Mouse (Mus musculus): ENCODE measurements at regions not wholly inside any gene's neighbourhood (a gene's known extent, or its start where the extent isn't known, plus 50 kb on each side); places are given as distances from the start of the nearest gene placed in this dataset.

GRCm38 (mm10) chr17:84844950-84845349 is 54.4 kb upstream of the Lrpprc start:
- H3K9me3 ChIP-seq (ENCODE audit: control insufficient read depth, low read length): no peaks in the 10 kb centered on the region
- 90% methylated on average over 13 of the region's 13 CpGs for WGBS
- no peaks in the 10 kb centered on the region for H3K36me3 ChIP-seq (ENCODE audit: control insufficient read depth, insufficient read depth, low read length)
- DNase-seq (ENCODE audit: low spot score, missing footprints) (no peak), ATAC-seq (ENCODE audit: low FRiP score) (no peak)
- no peak overlapping the region for H3K27ac ChIP-seq (ENCODE audit: low read depth, low read length)
- H3K4me2 ChIP-seq: no peak overlapping the region
- H3K4me1 ChIP-seq (ENCODE audit: control insufficient read depth, insufficient read depth, low read length): no peaks in the 10 kb centered on the region
- H3K9ac ChIP-seq (ENCODE audit: low read length): no peak overlapping the region
- no peak overlapping the region for H3K4me3 ChIP-seq (ENCODE audit: low read depth, low read length)
- no peaks in the 10 kb centered on the region for H3K27me3 ChIP-seq (ENCODE audit: control insufficient read depth, insufficient read depth, low read length)

GRCm38 (mm10) chr17:84846141-84846540 is 55.6 kb upstream of the Lrpprc start:
- no peak overlapping the region for H3K27ac ChIP-seq (ENCODE audit: low read depth, low read length)
- WGBS: 95% methylated on average over 9 of the region's 9 CpGs
- no peaks in the 10 kb centered on the region for H3K4me1 ChIP-seq (ENCODE audit: control insufficient read depth, insufficient read depth, low read length)
- DNase-seq (ENCODE audit: low spot score, missing footprints) (no peak), ATAC-seq (ENCODE audit: low FRiP score) (no peak)
- no peaks in the 10 kb centered on the region for H3K9me3 ChIP-seq (ENCODE audit: control insufficient read depth, low read length)
- no peaks in the 10 kb centered on the region for H3K36me3 ChIP-seq (ENCODE audit: control insufficient read depth, insufficient read depth, low read length)
- no peaks in the 10 kb centered on the region for H3K27me3 ChIP-seq (ENCODE audit: control insufficient read depth, insufficient read depth, low read length)
- no peak overlapping the region for H3K4me2 ChIP-seq
- no peak overlapping the region for H3K9ac ChIP-seq (ENCODE audit: low read length)
- H3K4me3 ChIP-seq (ENCODE audit: low read depth, low read length): no peak overlapping the region

DNA sequence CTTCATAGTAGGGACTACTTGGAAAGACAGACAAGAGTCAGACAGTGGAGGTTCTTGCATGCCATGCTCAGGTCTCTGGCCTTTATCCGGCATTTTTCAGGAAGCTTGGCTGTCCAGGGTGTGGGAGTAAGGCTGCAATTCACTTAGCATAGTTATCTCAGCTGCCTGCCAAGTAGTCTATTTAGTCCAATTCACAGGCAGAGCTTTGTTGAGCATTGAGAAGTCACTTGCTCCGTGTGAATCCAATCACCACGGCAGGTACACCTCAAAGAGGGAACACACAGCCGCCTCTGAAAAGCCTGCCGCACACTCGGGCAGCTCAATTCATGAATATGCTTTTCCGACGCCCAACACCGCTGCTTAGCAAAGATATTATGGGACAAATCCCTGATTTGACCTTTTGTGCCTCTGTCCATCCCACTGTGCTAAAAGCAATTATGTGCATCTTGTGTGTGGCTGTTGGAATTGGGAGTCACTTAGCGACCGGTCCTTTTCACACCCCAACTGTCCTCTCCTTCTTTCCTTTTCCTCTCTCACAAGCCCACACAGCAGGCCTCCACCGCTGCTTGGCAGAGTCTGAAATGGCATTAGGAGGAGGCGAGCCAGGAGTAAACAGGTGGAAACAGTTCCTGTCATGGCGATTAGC is 57.9 kb upstream of the Lrpprc start:
- Histone ChIP-seq H3K27me3 (ENCODE audit: control insufficient read depth, insufficient read depth, low read length) (no peaks in the 10 kb centered on the region), H3K36me3 (ENCODE audit: control insufficient read depth, insufficient read depth, low read length) (no peaks in the 10 kb centered on the region), H3K4me3 (ENCODE audit: low read depth, low read length) (no peak overlapping the region), H3K9me3 (ENCODE audit: control insufficient read depth, low read length) (no peaks in the 10 kb centered on the region), H3K27ac (ENCODE audit: low read depth, low read length) (no peak overlapping the region), H3K4me1 (ENCODE audit: control insufficient read depth, insufficient read depth, low read length) (no peaks in the 10 kb centered on the region), H3K9ac (ENCODE audit: low read length) (no peak overlapping the region), H3K4me2 (no peak overlapping the region)
- WGBS: 20% methylated on average over 14 of the region's 14 CpGs
- peak; percentile 77 for DNase-seq (ENCODE audit: low spot score, missing footprints)
- ATAC-seq (ENCODE audit: low FRiP score): no peak

DNA sequence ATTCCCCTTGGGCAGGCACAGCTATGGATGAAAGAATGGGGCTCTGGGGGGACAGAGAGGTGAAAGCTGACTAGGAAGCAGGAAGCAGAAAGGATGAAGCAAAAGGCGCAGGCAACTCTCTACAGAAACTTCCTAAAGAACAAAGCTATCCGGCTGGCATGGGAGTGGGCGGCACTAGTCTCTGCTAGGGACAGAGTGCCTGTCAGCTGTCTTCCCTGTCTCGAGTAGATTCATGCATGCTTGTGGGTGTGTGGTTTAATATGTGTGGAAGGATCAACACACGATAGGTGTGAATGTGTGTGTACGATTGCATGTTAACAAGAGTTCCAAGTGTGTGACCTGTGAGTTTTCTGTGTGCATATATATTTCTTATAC is 58.4 kb upstream of the Lrpprc start:
- WGBS: 52% methylated on average over 6 of the region's 6 CpGs

DNA sequence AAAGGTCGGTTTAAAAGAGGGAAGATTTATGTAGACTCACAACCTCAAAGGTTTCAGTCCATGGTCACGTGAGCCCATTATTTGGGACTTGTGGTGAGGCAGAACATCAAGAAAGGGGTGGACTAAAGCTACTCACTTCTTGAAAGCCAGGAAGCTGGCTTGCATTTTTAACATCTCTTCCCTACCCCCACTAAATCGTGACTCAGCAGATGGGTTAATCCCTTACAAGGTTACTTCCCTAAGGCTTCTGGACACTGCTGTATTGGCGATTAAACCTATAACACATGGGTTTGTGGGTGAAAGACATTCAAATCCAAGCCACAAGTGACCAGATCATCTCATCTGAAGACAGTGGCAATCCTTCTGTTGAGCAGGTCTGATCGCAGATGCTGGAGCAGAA is 59.9 kb upstream of the Lrpprc start:
- no peaks in the 10 kb centered on the region for H3K9me3 ChIP-seq (ENCODE audit: control insufficient read depth, low read length)
- no peak overlapping the region for H3K27ac ChIP-seq (ENCODE audit: low read depth, low read length)
- H3K9ac ChIP-seq (ENCODE audit: low read length): no peak overlapping the region
- DNase-seq (ENCODE audit: low spot score, missing footprints) (no peak), ATAC-seq (ENCODE audit: low FRiP score) (no peak)
- H3K4me1 ChIP-seq (ENCODE audit: control insufficient read depth, insufficient read depth, low read length): no peaks in the 10 kb centered on the region
- no peak overlapping the region for H3K4me2 ChIP-seq
- no peaks in the 10 kb centered on the region for H3K27me3 ChIP-seq (ENCODE audit: control insufficient read depth, insufficient read depth, low read length)
- 78% methylated on average over 5 of the region's 5 CpGs for WGBS
- no peaks in the 10 kb centered on the region for H3K36me3 ChIP-seq (ENCODE audit: control insufficient read depth, insufficient read depth, low read length)
- no peak overlapping the region for H3K4me3 ChIP-seq (ENCODE audit: low read depth, low read length)

More for the DNA sequence above, 58.4 kb upstream of the Lrpprc start:
- peak; percentile 69 for DNase-seq (ENCODE audit: low spot score, missing footprints)
- no peak overlapping the region for H3K27ac ChIP-seq (ENCODE audit: low read depth, low read length)
- no peak overlapping the region for H3K4me3 ChIP-seq (ENCODE audit: low read depth, low read length)
- no peak for ATAC-seq (ENCODE audit: low FRiP score)
- H3K4me2 ChIP-seq: no peak overlapping the region
- H3K27me3 ChIP-seq (ENCODE audit: control insufficient read depth, insufficient read depth, low read length): no peaks in the 10 kb centered on the region
- H3K9me3 ChIP-seq (ENCODE audit: control insufficient read depth, low read length): no peaks in the 10 kb centered on the region
- H3K36me3 ChIP-seq (ENCODE audit: control insufficient read depth, insufficient read depth, low read length): no peaks in the 10 kb centered on the region
- no peaks in the 10 kb centered on the region for H3K4me1 ChIP-seq (ENCODE audit: control insufficient read depth, insufficient read depth, low read length)
- no peak overlapping the region for H3K9ac ChIP-seq (ENCODE audit: low read length)

GRCm38 (mm10) chr17:84850893-84851292 is 60.3 kb upstream of the Lrpprc start:
- 92% methylated on average over 5 of the region's 5 CpGs for WGBS
- Histone ChIP-seq H3K4me3 (ENCODE audit: low read depth, low read length) (no peak overlapping the region), H3K9me3 (ENCODE audit: control insufficient read depth, low read length) (no peaks in the 10 kb centered on the region), H3K27ac (ENCODE audit: low read depth, low read length) (no peak overlapping the region), H3K4me1 (ENCODE audit: control insufficient read depth, insufficient read depth, low read length) (no peaks in the 10 kb centered on the region), H3K4me2 (no peak overlapping the region), H3K9ac (ENCODE audit: low read length) (no peak overlapping the region), H3K27me3 (ENCODE audit: control insufficient read depth, insufficient read depth, low read length) (no peaks in the 10 kb centered on the region), H3K36me3 (ENCODE audit: control insufficient read depth, insufficient read depth, low read length) (no peaks in the 10 kb centered on the region)
- ATAC-seq (ENCODE audit: low FRiP score) (no peak), DNase-seq (ENCODE audit: low spot score, missing footprints) (no peak)

DNA sequence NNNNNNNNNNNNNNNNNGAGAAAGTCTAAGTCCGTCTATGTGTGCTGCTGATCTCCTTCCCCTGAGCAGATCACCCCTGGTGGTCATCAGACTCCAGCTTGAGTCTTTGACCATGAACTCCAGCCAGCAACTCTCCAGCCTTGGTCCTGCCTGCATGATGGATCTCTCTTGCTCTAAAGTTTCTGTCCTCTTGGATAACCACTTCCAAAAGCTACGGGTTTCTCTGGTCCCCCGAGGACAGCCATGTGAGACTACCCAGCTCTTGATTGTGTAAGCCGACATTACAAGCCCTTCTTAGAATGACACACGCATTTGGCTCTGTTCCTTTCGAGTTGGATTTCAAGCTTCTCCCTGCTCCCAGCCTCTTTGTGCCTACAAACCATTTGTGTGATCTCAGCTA is 66.4 kb upstream of the Lrpprc start:
- no peak overlapping the region for H3K9ac ChIP-seq (ENCODE audit: low read length)
- 89% methylated on average over 6 of the region's 6 CpGs for WGBS
- no peaks in the 10 kb centered on the region for H3K4me1 ChIP-seq (ENCODE audit: control insufficient read depth, insufficient read depth, low read length)
- no peak for ATAC-seq (ENCODE audit: low FRiP score)
- no peaks in the 10 kb centered on the region for H3K9me3 ChIP-seq (ENCODE audit: control insufficient read depth, low read length)
- no peak overlapping the region for H3K4me2 ChIP-seq
- peak; percentile 41 for DNase-seq (ENCODE audit: low spot score, missing footprints)
- H3K4me3 ChIP-seq (ENCODE audit: low read depth, low read length): no peak overlapping the region
- H3K27ac ChIP-seq (ENCODE audit: low read depth, low read length): no peak overlapping the region
- H3K27me3 ChIP-seq (ENCODE audit: control insufficient read depth, insufficient read depth, low read length): no peaks in the 10 kb centered on the region
- no peaks in the 10 kb centered on the region for H3K36me3 ChIP-seq (ENCODE audit: control insufficient read depth, insufficient read depth, low read length)

DNA sequence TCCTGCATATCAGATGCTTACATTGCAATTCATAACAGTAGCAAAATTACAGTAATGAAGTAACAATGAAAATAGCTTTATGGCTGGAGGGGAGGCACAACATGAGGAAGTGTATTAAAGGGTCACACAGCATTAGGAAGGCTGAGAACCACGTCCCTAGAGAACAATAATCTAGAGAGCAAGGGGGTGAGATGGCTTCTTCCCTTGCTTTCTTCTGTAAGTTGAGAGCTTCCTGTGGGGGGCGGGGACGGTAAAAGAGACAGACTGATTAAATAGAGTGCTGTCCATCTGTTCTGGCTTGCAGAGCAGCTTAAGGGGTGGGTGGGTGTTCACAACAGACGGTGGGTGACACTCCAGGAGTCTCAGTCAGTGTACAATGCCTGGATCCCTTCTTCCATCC is 68.2 kb upstream of the Lrpprc start:
- DNase-seq (ENCODE audit: low spot score, missing footprints): peak; percentile 62
- 35% methylated on average over 4 of the region's 4 CpGs for WGBS
- H3K27me3 ChIP-seq (ENCODE audit: control insufficient read depth, insufficient read depth, low read length): no peaks in the 10 kb centered on the region
- no peak overlapping the region for H3K4me3 ChIP-seq (ENCODE audit: low read depth, low read length)
- no peak overlapping the region for H3K27ac ChIP-seq (ENCODE audit: low read depth, low read length)
- no peaks in the 10 kb centered on the region for H3K9me3 ChIP-seq (ENCODE audit: control insufficient read depth, low read length)
- H3K4me1 ChIP-seq (ENCODE audit: control insufficient read depth, insufficient read depth, low read length): no peaks in the 10 kb centered on the region
- ATAC-seq (ENCODE audit: low FRiP score): no peak
- H3K36me3 ChIP-seq (ENCODE audit: control insufficient read depth, insufficient read depth, low read length): no peaks in the 10 kb centered on the region
- H3K4me2 ChIP-seq: no peak overlapping the region
- H3K9ac ChIP-seq (ENCODE audit: low read length): no peak overlapping the region

DNA sequence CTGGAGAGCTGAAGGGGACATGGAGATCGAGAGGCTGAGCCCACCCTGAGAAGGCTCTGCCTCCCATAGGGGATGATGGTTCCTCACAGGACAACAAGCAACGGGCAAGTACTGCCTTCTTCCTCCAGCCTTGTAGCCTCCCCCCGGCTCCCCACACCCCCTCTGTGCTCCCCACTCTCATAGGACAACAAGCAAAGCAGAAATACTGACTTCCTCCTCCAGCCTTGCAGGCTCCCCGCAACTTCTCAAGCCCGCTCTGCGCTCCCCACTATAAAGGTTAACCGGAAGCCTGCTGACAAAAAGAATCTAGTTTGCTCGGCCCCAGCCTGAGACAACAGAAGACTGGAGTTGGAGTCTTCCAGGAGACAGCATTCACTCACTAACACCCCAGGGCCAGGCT is 69.3 kb upstream of the Lrpprc start:
- H3K27me3 ChIP-seq (ENCODE audit: control insufficient read depth, insufficient read depth, low read length): no peaks in the 10 kb centered on the region
- H3K9me3 ChIP-seq (ENCODE audit: control insufficient read depth, low read length): no peaks in the 10 kb centered on the region
- no peak overlapping the region for H3K27ac ChIP-seq (ENCODE audit: low read depth, low read length)
- ATAC-seq (ENCODE audit: low FRiP score) (no peak), DNase-seq (ENCODE audit: low spot score, missing footprints) (peak; percentile 60)
- no peak overlapping the region for H3K9ac ChIP-seq (ENCODE audit: low read length)
- H3K4me1 ChIP-seq (ENCODE audit: control insufficient read depth, insufficient read depth, low read length): no peaks in the 10 kb centered on the region
- WGBS: 78% methylated on average over 8 of the region's 8 CpGs
- H3K4me2 ChIP-seq: no peak overlapping the region
- no peaks in the 10 kb centered on the region for H3K36me3 ChIP-seq (ENCODE audit: control insufficient read depth, insufficient read depth, low read length)
- no peak overlapping the region for H3K4me3 ChIP-seq (ENCODE audit: low read depth, low read length)

All from midbrain, embryonic 11.5 days (tissue).